Mouse (Mus musculus): ENCODE results near the gene Oog2.
"Not testable (repeated sequence)": the region's sequence is repeated elsewhere in the genome, so short reads cannot be mapped to it uniquely, and the experiment has no call there.

Gene Oog2

GRCm38 (mm10) chr4:144190419-144190818, at the start of gene Oog2:
Gene Oog2, plus strand, starts transcription at chr4:144190719.
- in situ Hi-C loops (cut with MboI, MseI): no loop called here

DNA sequence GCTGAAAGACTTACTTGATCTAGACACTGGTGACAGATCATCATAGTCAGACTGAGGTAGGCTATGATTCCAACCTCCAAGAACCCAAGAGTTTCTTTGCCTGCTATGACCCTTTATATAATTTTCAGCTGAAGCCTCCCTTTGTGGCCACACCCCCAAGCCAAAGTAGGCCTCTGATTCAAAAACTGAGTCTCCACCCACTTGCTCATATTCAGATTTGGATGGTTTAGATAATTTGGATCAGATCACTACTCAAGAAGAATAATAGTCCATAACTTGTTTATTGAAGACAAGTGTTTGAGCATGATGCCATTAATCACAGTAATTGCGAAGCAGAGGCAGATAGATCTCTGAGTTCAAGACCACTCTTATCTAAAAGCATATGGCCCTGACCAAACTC, 28.0 kb upstream of the Oog2 start, which contains the start of gene Oog3:
Gene Oog3 (minus strand): TSS at position 101 of the 400 bp plus-strand sequence.
- in situ Hi-C loops (cut with MboI, MseI): no loop called here

- in situ Hi-C loops (cut with MboI, MseI): not testable (repeated sequence)
Measured at GRCm38 (mm10) chr4:144213218-144213617, 22.7 kb downstream of the Oog2 start, which contains the start of gene C87977. Gene C87977, minus strand, starts transcription at chr4:144213318.

All from T-helper 1 cell (primary cell).